Mouse (Mus musculus) G1E-ER4 (cell line): Measurements from ENCODE around the gene Smarcb1. TPM values are rescaled to one million over a fixed set of nuclear protein-coding genes. Genes with fewer than 3 reads are reported as not detected.

Experiments
- GATA1 ChIP-seq: IDR thresholded peaks from one replicate; pipeline ENCODE4 v1.8.0; 2012; ENCODE audit warnings: low read length, inconsistent platforms
- polyA plus RNA-seq: library from polyadenylated mRNA; stranded (reverse); fragments of >175 nt; gene quantifications from 2 replicates; pipeline ENCODE4 v1.2.3, GENCODE M21; 2012

Smarcb1 gene
- polyA plus RNA-seq, 1 experiment = 299 TPM

DNA sequence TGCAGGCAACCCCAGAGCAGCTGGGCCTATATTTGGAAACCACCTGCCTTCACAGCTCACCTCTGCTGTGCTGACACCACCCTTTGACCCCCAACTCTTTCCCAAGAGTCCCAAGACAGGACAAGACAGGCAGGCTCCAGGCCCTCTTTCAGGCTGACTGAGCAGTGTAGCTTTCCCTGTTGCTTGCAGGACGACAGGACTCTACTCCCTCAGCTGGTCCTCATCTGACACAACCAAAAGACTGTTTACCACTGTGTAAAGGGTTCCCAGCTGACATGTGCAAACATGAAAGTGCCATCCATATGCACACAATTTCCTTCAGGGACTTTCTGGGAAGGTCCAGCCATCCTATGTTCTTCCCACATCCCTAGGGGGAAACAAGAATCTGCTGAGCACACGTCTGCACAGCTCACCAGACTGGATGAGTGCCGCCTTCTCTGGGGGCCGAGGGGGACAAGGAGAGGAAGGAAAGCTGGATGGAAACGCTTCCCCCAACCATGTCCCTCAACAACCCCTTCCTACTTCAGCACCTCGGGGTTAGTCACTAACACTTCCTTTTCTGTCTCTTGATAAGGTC is 8.3 kb downstream of the Smarcb1 start:
- no peak for TF ChIP-seq GATA1

DNA sequence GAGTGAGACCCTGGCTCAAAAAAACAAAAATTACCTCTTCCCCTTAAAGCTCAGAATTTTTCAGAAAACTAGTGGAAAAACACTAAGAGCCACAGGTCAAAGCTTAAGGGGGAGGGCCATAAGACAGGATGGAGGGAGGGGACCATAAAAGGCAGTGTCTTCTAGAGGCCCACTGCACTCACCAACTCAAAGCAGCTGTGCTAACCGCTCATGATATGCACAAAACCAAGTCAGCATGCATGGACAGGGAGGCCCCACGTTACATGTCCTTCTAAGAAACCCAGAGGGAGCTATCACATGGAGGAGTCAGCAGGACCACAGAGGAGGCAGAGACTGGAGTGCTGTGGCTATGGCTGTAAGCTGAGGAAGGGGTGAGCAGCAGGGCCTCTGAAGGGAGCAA is 10.7 kb downstream of the Smarcb1 start:
- no peak for TF ChIP-seq GATA1

DNA sequence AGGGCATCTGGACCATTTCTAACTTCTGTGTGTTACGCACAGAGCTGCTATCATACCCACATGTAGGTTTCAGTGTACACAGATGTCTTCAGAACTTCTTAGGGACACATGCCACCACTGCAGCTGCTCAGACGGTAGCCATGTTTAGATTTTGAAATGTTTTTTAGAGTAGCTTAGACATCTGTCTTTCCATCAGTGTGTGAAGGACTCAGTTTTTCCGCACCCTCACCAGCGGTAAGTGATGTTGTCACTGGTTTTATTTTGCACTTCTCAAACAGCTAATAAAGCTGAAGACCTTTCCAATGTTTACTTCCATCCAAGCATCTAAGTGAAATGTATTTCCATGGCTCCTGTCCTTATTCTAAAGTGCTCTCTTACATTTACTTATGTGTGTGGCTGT is 14.5 kb downstream of the Smarcb1 start:
- TF ChIP-seq GATA1 = no peak

DNA sequence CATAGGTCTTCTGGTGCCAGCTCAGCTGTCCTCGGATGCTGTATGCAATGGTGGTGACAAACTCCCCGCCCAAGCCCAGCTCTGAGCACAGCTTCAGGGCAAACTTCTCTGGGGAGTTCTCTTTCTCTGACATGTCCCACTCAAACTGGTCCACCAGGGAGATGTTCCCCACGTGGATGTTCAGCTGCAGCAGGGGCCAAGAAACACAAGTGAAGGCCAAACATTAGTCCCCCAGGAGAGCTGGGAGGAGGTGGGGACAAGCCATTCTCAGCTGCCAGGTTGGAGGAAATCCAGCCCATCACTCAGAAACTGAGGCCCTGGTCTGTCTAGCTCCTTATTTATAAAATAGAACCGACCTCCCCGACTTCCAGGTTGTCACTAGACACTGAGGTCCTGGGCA is 17.0 kb downstream of the Smarcb1 start:
- TF ChIP-seq GATA1 = no peak

DNA sequence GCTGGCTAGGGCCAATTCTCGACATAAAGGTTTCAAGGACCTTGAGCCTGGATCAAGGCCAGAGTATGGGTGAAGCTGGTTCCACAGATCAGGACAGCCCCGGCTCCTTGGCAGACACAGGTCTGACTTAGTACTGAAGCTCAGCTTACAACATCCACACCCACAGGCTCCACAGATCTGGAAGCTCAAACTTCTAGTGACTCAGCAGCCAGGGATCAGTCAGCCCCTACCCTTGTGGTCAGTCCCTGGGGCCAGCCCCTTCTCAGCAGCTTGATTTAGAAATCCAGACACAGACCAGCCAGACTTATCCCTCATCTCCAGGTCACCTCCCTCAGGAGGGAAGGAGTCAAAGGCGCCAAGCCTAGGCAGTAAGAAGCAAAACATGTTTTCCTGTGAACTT is 22.6 kb downstream of the Smarcb1 start:
- TF ChIP-seq GATA1 = no peak

DNA sequence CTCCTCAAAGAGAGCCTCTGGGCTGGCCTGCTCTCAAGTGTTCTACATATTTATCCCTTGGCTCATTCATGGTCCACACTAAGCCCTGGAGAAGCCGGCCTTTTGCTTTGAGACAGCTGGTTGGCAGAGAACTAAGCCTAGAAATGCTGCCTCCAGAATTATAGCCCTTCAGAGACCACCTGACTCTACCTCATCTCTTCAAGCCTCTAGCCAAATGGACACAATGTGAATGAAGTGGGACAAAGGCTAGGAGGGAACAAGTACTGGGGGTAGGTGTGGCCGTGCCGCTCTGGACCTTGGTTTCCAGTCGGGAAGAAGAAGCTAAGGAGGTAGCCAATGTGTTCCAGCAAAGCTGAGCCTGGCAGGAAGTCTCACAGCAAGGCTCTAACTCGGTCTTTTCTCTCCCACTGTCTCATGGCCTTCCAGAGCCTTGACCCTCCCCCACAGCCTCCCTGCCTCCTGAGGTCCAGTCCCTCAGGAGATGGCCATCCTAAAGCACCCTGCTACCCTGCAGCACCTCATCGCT is 23.3 kb downstream of the Smarcb1 start:
- TF ChIP-seq GATA1 = no peak

DNA sequence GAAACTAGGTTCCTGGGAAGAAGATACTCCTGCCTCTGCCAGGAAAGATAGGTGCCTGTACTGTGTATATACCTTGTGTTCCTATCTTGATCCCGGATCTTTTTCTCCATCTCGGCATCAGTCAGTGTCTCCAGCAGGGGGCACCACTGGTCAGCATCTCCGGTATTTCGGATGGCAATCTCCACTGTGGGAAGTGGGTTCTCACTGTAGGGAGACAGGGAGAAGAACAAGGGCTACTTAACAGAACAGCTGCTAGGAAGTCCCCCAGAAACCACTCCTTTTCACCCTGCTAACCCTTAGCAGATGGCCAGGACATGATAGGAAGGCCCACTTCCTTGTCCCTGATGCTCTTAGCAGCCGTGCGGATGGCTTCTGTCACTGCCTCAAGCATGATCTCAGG is 24.0 kb downstream of the Smarcb1 start:
- no peak for TF ChIP-seq GATA1

DNA sequence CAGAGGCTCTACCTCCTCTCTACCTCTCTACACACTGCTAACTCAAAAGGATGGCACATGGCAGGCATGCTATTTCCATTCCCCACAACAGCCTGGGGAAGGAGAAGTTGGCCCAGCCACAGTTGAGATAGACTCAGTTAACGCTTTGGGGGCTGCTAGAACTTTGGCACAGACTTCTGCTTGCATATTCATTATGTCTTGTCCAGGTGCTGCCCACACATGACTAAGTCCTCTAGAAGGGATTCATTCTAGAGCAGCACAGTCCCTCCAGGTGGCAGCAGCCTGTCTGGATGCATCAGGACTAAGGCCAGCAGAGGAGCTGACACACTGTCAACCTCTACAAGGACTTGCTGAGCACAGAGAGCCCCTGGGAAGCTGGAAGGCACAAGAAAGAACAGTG is 25.2 kb downstream of the Smarcb1 start:
- TF ChIP-seq GATA1 = no peak

DNA sequence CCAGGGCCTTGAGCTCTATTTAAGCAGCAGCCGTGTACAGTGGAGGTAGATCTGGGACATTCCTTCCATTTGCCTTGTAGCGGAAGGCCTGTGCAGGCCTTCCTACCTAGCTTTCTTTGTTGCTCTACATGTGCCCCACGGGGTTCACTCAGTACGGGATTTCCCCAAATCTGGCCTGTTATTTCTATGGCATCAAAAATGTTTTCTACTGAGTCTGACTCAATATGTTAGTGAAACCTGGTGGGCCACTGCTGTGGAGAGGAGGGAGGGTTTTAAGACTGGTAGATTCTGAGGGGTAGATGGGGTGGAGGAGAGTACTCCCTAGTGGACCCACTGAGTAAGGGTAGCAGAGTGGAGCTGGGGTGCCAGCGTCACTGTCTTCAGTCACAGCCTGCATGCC is 25.7 kb downstream of the Smarcb1 start:
- no peak for TF ChIP-seq GATA1

DNA sequence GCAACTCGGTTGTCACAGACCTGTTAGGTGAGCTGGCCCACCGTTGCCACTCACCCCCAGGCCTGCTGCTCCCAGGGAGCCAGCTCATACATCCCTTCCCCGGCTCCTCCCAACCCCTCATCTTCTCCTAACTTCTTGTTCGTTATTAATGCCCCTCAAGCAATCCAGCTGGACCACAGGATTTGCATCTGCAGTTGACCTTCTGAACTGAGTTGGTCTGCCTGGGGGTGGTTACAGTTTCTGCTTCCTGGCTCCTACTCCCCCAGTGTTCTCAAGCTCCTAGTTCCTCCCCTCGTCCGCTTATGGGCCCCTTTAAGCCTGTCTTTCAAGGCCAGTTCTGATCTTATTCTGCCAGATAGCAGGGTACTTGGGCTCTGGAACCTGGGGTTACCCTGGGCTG is 26.8 kb downstream of the Smarcb1 start:
- no peak for TF ChIP-seq GATA1

DNA sequence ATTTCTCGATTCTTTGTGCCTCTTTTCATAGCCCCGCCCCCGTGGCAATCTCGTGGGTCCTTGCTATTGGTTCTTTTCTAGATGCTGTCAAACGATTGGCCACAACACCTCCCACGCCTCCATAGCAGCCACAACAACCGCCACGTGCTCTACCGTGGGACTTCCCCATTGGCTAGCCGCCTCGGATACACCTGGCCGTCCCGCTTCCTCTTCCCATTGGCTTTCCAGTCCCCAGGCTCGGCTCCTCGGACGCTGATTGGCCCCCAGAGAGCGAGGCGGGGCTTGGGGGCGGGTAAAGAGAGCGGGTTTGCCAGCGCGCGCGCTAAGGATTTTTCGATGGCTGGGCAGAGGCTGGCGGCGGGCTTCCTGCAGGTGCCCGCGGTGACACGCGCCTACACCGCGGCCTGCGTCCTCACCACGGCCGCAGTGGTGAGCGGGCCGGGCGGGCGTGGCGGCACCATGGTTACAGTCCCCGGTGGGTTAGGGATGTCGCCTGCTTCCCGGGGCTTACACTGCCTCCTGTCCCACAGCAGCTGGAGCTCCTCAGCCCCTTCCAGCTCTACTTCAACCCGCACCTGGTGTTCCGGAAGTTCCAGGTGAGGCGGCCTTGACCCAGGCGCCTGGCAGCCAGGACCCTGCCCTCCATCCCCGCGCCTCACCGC is 28.2 kb downstream of the Smarcb1 start, which contains the start of gene Derl3:
Derl3 (plus strand) TSS at position 325 of the 662 bp plus-strand sequence.
- TF ChIP-seq GATA1 = no peak

DNA sequence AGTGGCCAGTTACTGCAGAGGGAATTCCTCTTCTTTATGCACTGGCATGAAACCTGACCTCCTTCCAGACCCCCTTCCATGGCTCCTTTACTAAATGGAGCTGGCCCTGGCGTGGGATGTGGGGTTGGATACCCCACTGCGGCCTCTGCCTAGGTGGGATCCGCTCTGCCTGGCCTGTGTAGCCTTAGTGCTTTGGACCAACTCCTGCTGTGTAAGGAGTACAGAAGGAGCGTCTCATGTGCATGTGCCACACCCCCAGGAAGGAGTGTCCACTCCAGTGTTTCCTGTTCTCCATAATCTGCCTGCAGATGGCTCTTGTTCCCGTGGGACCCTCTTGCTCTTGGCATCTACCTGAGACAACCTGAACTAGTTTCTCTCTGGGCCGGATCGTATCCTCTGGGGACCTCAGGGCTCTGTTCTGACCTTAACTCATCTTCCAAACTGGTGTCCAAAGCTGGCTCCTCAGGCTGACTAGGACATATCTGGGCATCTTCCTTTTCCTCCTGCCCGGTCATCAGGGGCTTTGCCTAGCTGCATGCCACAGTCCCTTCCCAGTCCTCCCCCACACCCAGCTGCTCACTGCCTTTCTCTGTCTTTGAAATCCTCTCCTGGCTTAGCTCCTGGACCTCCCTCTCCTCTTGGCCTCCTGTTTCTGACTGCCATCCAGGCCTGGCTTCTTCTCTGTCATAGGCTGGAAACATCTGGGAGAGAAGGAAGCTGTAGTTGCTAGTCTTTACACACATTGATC is 31.8 kb downstream of the Smarcb1 start:
- no peak for TF ChIP-seq GATA1

DNA sequence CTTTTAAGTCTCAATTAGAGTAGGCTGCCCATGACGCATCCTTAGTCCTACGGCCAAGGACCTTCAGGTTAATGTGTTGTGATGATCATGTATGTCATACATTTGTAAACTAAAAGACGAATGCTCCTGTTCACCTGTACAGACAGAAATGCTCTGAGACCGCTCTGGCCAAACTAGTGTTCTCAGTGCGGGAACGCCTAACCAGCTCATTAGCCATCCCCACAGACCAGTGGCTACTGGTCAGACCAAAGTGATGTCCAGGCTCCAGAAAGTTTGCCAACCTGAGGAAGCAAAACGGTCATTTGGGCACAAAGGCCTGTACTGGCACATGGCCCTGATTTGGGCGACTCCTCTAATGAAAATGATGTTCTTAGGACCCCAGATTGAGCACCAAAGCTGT is 36.7 kb downstream of the Smarcb1 start:
- TF ChIP-seq GATA1 = no peak

DNA sequence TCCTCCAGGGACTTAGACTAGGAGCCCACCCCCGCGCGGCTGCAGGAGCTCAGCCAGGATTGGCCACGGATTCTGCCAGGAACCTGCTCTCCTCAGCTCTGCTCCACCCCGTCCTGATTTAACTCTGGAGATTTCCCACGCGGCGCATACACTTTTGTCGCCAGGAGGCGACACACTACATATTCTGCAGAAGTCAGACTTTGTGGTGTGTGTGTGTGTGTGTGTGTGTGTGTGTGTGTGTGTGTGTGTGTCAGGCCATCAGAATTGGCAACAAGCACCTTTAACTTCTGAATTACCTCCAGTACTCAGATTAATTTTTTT is 38.2 kb downstream of the Smarcb1 start:
- no peak for TF ChIP-seq GATA1

DNA sequence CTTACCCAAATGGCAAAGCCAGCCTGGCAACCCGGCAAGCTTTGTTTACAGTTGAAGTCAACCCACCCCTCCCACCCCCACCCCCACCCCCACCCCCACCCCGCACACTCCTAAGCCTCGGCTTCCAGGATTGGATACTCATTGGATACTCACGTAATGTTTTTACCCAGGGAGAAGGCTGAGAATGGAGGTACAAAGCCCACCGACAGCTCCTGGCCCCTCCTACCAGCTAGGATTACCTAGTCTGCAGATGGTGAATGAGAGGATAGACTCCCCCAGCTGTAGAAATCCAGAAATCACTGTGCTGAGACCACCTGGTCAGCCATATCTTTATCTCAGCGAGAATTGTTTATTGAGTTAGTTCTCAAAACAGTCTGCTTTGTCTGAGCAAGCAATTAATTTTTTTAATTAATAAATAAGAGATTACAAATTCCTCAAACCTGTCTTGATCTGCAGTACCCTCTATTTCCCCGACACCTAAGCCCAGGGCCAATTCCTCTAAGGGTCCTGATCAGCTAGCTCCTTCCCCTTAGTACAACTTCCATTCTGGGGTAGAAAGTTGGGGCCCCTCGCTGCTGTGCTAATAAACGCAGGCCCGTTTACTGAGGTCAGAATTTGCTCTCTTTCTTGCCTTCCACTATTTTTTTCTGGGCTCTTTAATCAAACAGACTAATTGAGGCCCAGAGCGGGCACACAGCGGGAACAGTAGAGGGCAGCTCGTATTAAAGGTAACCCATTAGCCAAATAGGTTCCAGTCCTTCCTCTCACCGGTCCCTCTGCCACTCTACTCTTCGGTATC is 38.8 kb downstream of the Smarcb1 start:
- no peak for TF ChIP-seq GATA1
